Mouse (Mus musculus) gonadal fat pad, adult 2 months (tissue): Measurements from ENCODE around the gene Ccdc97. TPM values are rescaled to one million over a fixed set of nuclear protein-coding genes. Genes with fewer than 3 reads are reported as not detected.

Experiments
- DNase-seq: peaks from one replicate; pipeline ENCODE4 v3.0.0-alpha.2; 2012; ENCODE audit warnings: low read depth
- polyA plus RNA-seq: library from polyadenylated mRNA; depleted of rRNA; stranded (reverse); fragments of >200 nt; gene quantifications from 2 replicates; pipeline ENCODE4 v1.2.3, GENCODE M21; 2012; rRNA removed

The Ccdc97 gene
- polyA plus RNA-seq, 1 experiment, result 46.3 TPM

DNA sequence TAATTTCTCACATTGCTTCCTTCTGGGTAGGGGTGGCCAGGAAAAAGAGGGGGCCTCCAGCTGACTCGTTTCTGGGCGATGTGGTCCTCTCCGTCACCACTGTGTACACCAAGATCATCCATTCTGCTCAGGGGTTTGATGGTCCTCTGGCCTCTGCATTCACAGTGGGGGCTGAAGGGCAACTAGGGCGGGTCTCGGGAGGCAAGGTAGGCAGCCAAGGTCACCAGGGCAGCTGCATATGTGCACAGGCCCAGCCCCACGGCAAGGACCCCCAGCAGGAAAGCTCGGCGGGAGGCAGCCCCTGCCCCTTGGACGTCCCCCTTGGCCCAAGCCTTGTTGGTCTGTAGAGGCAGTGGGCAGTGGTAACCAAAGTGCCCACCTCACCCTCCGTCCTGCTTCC, 49.7 kb downstream of the Ccdc97 start:
- no peak for DNase-seq

DNA sequence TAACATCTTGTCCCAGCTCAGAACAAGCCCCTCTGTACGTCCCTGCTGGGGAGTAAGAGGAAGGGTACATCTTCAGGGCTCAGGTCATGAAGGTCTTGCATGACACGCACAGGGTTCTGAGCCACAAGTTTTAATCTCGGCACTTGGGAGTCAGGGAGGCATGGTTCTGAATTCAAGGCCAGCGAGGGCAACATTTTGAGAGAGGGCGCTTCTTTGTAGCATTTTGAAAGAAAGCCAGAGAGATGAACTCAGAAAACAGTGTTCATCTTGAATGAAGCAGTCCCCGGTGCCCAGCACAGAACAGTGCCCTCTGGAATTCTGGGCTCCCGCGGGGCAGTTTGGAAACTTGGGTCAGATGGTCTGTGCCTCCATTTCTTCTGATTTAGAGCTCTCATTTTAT, 52.5 kb downstream of the Ccdc97 start:
- DNase-seq, result no peak

Other genes with a start within 250 kb of the Ccdc97 start
- 7.4 and 8.9 TPM in 2 replicates for gene Ceacam1, start 241.5 kb downstream of the Ccdc97 start, polyA plus RNA-seq
- 0.16 and 0.31 TPM in 2 replicates for gene Ceacam2, start 179.2 kb downstream of the Ccdc97 start, polyA plus RNA-seq
- gene Erich4, start 103.2 kb downstream of the Ccdc97 start, polyA plus RNA-seq, result 0.20 and 0.33 TPM in 2 replicates
- 28.5 and 28.9 TPM in 2 replicates for gene Dmac2, start 99.7 kb downstream of the Ccdc97 start, polyA plus RNA-seq
- gene B3gnt8, start 92.4 kb downstream of the Ccdc97 start, polyA plus RNA-seq, result 13.8 and 15.5 TPM in 2 replicates
- gene Bckdha, start 60.1 kb downstream of the Ccdc97 start, polyA plus RNA-seq, result 199 and 232 TPM in 2 replicates
- gene Exosc5, start 59.9 kb downstream of the Ccdc97 start, polyA plus RNA-seq, result 54.8 and 66.2 TPM in 2 replicates
- 3.5 and 4.1 TPM in 2 replicates for gene Tmem91, start 43.9 kb downstream of the Ccdc97 start, polyA plus RNA-seq
- 42.3 and 46.3 TPM in 2 replicates for gene B9d2, start 38.3 kb downstream of the Ccdc97 start, polyA plus RNA-seq
- gene Tgfb1, start 32.1 kb downstream of the Ccdc97 start, polyA plus RNA-seq, result 32.4 and 52.4 TPM in 2 replicates
- 32.1 and 58.5 TPM in 2 replicates for gene Hnrnpul1, start 35.7 kb upstream of the Ccdc97 start, polyA plus RNA-seq
- 56.1 and 57.0 TPM in 2 replicates for gene Axl, start 69.6 kb upstream of the Ccdc97 start, polyA plus RNA-seq
- gene Cyp2s1, start 97.8 kb upstream of the Ccdc97 start, polyA plus RNA-seq, result 4.2 and 5.4 TPM in 2 replicates
- 0.42 and 0.46 TPM in 2 replicates for gene Cyp2b10, start 178.5 kb upstream of the Ccdc97 start, polyA plus RNA-seq